Mouse (Mus musculus) kidney, postnatal 0 days (tissue): ENCODE results near the gene Gm45837. TPM values are rescaled to one million over a fixed set of nuclear protein-coding genes. Genes with fewer than 3 reads are reported as not detected.

Source experiments
- ATAC-seq: fragments of 200-750 bp; cut with Nextera tagmentation; replicated peaks from 2 replicates; pipeline ENCODE4 v1.8.0; 2017; ENCODE audit warnings: low read depth, moderate number of reproducible peaks, moderate TSS enrichment, moderate library complexity; ENCODE audit not compliant: low FRiP score
- DNase-seq: peaks from one replicate; pipeline ENCODE4 v3.0.0-alpha.2; 2016; ENCODE audit warnings: low spot score
- H3K27ac ChIP-seq: fragments of 300-500 bp; sonication (generic); 2 replicates; pipeline ENCODE4 v1.5.1; 2014; ENCODE audit warnings: mild to moderate bottlenecking
- H3K27me3 ChIP-seq: fragments of 300-500 bp; sonication (generic); 2 replicates; pipeline ENCODE4 v1.6.1; 2014; ENCODE audit warnings: low read length, mixed read lengths; ENCODE audit not compliant: insufficient read depth
- H3K36me3 ChIP-seq: fragments of 300-500 bp; sonication (generic); 2 replicates; pipeline ENCODE4 v1.6.1; 2014; ENCODE audit warnings: low read length, mixed read lengths; ENCODE audit not compliant: insufficient read depth
- H3K4me1 ChIP-seq: fragments of 300-500 bp; sonication (generic); replicated peaks from 2 replicates; pipeline ENCODE4 v1.6.1; 2014; ENCODE audit warnings: antibody characterized with exemption, low read length, mixed read lengths; ENCODE audit not compliant: insufficient read depth
- H3K4me2 ChIP-seq: fragments of 300-500 bp; sonication (generic); 2 replicates; pipeline ENCODE4 v1.6.1; 2014; ENCODE audit warnings: mild to moderate bottlenecking, low read length, moderate library complexity, mixed read lengths
- H3K4me3 ChIP-seq: fragments of 300-500 bp; sonication (generic); replicated peaks from 2 replicates; pipeline ENCODE4 v1.5.1; 2014; ENCODE audit warnings: low read depth, low read length
- H3K9ac ChIP-seq: fragments of 300-500 bp; sonication (generic); 2 replicates; pipeline ENCODE4 v1.6.1; 2014; ENCODE audit warnings: low read depth, low read length
- H3K9me3 ChIP-seq: fragments of 300-500 bp; sonication (generic); replicated peaks from 2 replicates; pipeline ENCODE4 v1.6.1; 2016; ENCODE audit warnings: low read length, inconsistent platforms, mixed read lengths
- CTCF ChIP-seq: IDR thresholded peaks from 2 replicates; pipeline ENCODE4 v1.5.1; 2016; ENCODE audit warnings: antibody characterized with exemption, low read depth, mild to moderate bottlenecking, moderate library complexity
- WGBS: fragments of 180-500 bp; shearing (Covaris S2); extraction: QIAGEN DNeasy Blood & Tissue Kit; methylation state at CpG from one replicate; pipeline ENCODE4 v1.1.7; 2014; 5-methylcytosine and 5-hydroxymethylcytosine counted together
- polyA plus RNA-seq: library from polyadenylated mRNA; unstranded; fragments of >200 nt; fragmentation: Nextera tagmentation; extraction: Ambion mirVana; gene quantifications from 2 replicates; pipeline ENCODE4 v1.2.1, GENCODE M21; 2015

Gene Gm45837
- polyA plus RNA-seq, 1 experiment from 2014 or later, result 4.5 TPM

DNA sequence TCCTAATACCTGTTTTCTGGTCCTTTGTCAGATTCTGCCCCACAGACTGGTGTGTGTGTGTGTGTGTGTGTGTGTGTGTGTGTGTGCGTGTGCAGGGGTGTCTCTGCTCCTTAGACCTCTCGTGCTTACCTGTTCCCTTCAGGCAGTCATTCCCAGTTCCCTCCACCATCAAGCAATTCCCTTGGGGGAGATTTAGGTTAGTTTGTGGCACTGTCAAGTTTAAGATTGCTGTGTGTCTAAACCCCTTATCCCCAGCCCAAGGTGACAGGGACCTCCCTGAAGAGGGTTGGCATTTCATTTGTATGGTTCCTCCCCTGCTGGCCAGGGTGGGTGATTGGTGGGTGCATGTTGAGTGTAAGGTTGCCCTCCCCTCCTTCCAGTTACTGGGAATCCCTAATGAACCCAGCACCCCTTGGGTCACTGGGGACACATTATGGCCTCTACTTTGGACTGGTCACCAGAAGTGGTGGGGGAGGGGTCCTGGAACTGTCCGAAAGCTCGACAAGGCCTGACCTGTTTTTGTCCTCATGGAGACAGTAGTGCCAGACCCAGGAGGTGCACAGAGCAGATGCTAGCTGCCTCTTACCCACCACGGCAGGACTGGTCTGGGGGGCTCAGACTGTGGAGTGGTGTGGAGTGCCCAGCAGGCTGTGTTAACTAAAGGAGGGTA, 31.8 kb upstream of the Gm45837 start:
- Histone ChIP-seq H3K4me2 (peak overlapping the region; percentile 60), H3K4me3 (peak overlapping the region; percentile 24), H3K27ac (peak overlapping the region; percentile 75), H3K36me3 (no peaks in the 10 kb centered on the region), H3K9ac (peak overlapping the region; percentile 59), H3K27me3 (no peaks in the 10 kb centered on the region), H3K9me3 (no peaks in the 10 kb centered on the region), H3K4me1 (peaks cover 27% of the 10 kb centered on the region)
- no peak for TF ChIP-seq CTCF
- WGBS, result 46% methylated on average over 5 of the region's 5 CpGs
- ATAC-seq (no peak; the same call in 1 of the 2 replicates), DNase-seq (no peak)

- WGBS, result 46% methylated on average over 2 of the region's 2 CpGs
- ATAC-seq (no peak), DNase-seq (peak; percentile 16)
- no peak overlapping the region for H3K4me3 ChIP-seq
- H3K9me3 ChIP-seq, result no peaks in the 10 kb centered on the region
- no peaks in the 10 kb centered on the region for H3K36me3 ChIP-seq
- peaks cover 30% of the 10 kb centered on the region for H3K4me1 ChIP-seq
- TF ChIP-seq CTCF, result no peak
- no peaks in the 10 kb centered on the region for H3K27me3 ChIP-seq
- H3K27ac ChIP-seq, result peak overlapping the region; percentile 75; the same call in 1 of the 2 replicates
- H3K4me2 ChIP-seq, result peak overlapping the region; percentile 60; the same call in 1 of the 2 replicates
- H3K9ac ChIP-seq, result peak overlapping the region; percentile 59; the same call in 1 of the 2 replicates
Measured at GRCm38 (mm10) chr7:101379732-101380131, 31.0 kb upstream of the Gm45837 start.

- no peak for TF ChIP-seq CTCF
Measured at GRCm38 (mm10) chr7:101381512-101381911, 29.2 kb upstream of the Gm45837 start.

GRCm38 (mm10) chr7:101382378-101382777, 28.3 kb upstream of the Gm45837 start:
- 0 out of 2 replicates have a peak, but pooled peaks have one; percentile 2 for TF ChIP-seq CTCF
- DNase-seq (no peak), ATAC-seq (no peak)
- H3K4me3 ChIP-seq, result no peak overlapping the region
- H3K9ac ChIP-seq, result no peak overlapping the region
- WGBS, result 60% methylated on average over 8 of the region's 8 CpGs
- no peak overlapping the region for H3K27ac ChIP-seq
- peaks cover 44% of the 10 kb centered on the region for H3K4me1 ChIP-seq
- no peaks in the 10 kb centered on the region for H3K36me3 ChIP-seq
- H3K9me3 ChIP-seq, result no peaks in the 10 kb centered on the region
- no peaks in the 10 kb centered on the region for H3K27me3 ChIP-seq
- H3K4me2 ChIP-seq, result no peak overlapping the region

More at GRCm38 (mm10) chr7:101381512-101381911, 29.2 kb upstream of the Gm45837 start:
- no peak overlapping the region for H3K9ac ChIP-seq
- no peaks in the 10 kb centered on the region for H3K9me3 ChIP-seq
- 71% methylated on average over 6 of the region's 6 CpGs for WGBS
- H3K27ac ChIP-seq, result no peak overlapping the region
- no peaks in the 10 kb centered on the region for H3K36me3 ChIP-seq
- no peak overlapping the region for H3K4me2 ChIP-seq
- H3K27me3 ChIP-seq, result no peaks in the 10 kb centered on the region
- ATAC-seq (no peak), DNase-seq (no peak)
- H3K4me3 ChIP-seq, result no peak overlapping the region
- peaks cover 47% of the 10 kb centered on the region for H3K4me1 ChIP-seq

DNA sequence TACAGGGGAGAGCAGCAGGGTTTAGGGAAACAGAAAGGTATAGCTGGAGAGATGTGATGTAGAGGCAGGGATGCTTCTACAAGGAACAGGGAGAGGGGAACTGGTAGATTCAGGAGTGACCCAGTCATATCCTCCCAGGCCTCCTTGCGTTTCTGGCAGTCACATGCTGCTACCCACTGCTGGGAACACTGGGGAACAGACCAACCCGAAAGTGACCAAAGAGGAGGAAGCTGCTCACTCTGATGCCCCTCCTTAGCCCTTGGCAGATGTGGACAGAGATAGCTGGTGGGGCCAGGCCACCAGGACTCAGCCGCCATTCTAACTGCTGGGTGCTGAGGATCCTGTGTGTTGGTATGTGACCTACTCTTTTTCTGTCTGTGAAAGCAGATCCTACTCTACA, 26.9 kb upstream of the Gm45837 start:
- Histone ChIP-seq H3K27me3 (no peaks in the 10 kb centered on the region), H3K4me2 (no peak overlapping the region), H3K36me3 (0 out of 2 replicates have a peak, but pooled peaks cover 5% of the 10 kb centered on the region), H3K27ac (peak overlapping the region; percentile 83), H3K4me1 (peaks cover 39% of the 10 kb centered on the region), H3K9ac (no peak overlapping the region), H3K4me3 (no peak overlapping the region), H3K9me3 (no peaks in the 10 kb centered on the region)
- DNase-seq (no peak), ATAC-seq (no peak)
- TF ChIP-seq CTCF, result no peak
- 64% methylated on average over 3 of the region's 3 CpGs for WGBS

- Histone ChIP-seq H3K36me3 (peaks cover 14% of the 10 kb centered on the region; the same call in 1 of the 2 replicates), H3K27ac (peak overlapping the region; percentile 83), H3K9me3 (no peaks in the 10 kb centered on the region), H3K4me1 (peaks cover 28% of the 10 kb centered on the region; the same call in 1 of the 2 replicates), H3K27me3 (no peaks in the 10 kb centered on the region), H3K4me2 (no peak overlapping the region), H3K9ac (no peak overlapping the region; the same call in 1 of the 2 replicates), H3K4me3 (no peak overlapping the region)
- no peak for TF ChIP-seq CTCF
- DNase-seq (no peak), ATAC-seq (peak; percentile 38)
- WGBS, result 38% methylated on average over 10 of the region's 10 CpGs
Measured at GRCm38 (mm10) chr7:101384931-101385330, 25.8 kb upstream of the Gm45837 start.
